Mouse (Mus musculus) cerebellum, adult 18-20 months (tissue): ENCODE results near the gene Ptafr.
"Not testable (repeated sequence)": the region's sequence is repeated elsewhere in the genome, so short reads cannot be mapped to it uniquely, and the experiment has no call there.

Experiments used
- DNase-seq, 2 experiments: peaks; one replicate each; pipeline ENCODE4 v3.0.0; 2021

Ptafr gene

GRCm38 (mm10) chr4:132563261-132563660 lies 606 bp upstream of the Ptafr start:
- no peak for DNase-seq

GRCm38 (mm10) chr4:132565089-132565747 lies 1.4 kb downstream of the Ptafr start:
- no peak for DNase-seq

- DNase-seq = no peak
Observed at GRCm38 (mm10) chr4:132567361-132567779, 3.5 kb downstream of the Ptafr start.

GRCm38 (mm10) chr4:132569115-132569514 lies 5.2 kb downstream of the Ptafr start:
- DNase-seq = no peak

- DNase-seq = no peak
Observed at GRCm38 (mm10) chr4:132571190-132571589, 7.3 kb downstream of the Ptafr start.

GRCm38 (mm10) chr4:132573327-132573726 lies 9.5 kb downstream of the Ptafr start:
- no peak for DNase-seq

GRCm38 (mm10) chr4:132574809-132575347 lies 11.0 kb downstream of the Ptafr start:
- DNase-seq = no peak

- DNase-seq = no peak
Observed at GRCm38 (mm10) chr4:132583781-132584180, 19.9 kb downstream of the Ptafr start.

GRCm38 (mm10) chr4:132584975-132585374 lies 21.1 kb downstream of the Ptafr start:
- DNase-seq = no peak

GRCm38 (mm10) chr4:132586282-132586681 lies 22.4 kb downstream of the Ptafr start:
- DNase-seq = no peak

- DNase-seq = no peak
Observed at GRCm38 (mm10) chr4:132588512-132588911, 24.6 kb downstream of the Ptafr start.

GRCm38 (mm10) chr4:132590642-132591041 lies 26.8 kb downstream of the Ptafr start:
- DNase-seq = no peak

- no peak for DNase-seq
Observed at GRCm38 (mm10) chr4:132592958-132593357, 29.1 kb downstream of the Ptafr start.

- no peak for DNase-seq
Observed at GRCm38 (mm10) chr4:132594191-132594590, 30.3 kb downstream of the Ptafr start.

GRCm38 (mm10) chr4:132598861-132599260 lies 35.0 kb downstream of the Ptafr start:
- DNase-seq = no peak

GRCm38 (mm10) chr4:132599764-132600163 lies 35.9 kb downstream of the Ptafr start:
- DNase-seq = no peak

GRCm38 (mm10) chr4:132600465-132600864 lies 36.6 kb downstream of the Ptafr start:
- DNase-seq = no peak

GRCm38 (mm10) chr4:132601242-132601641 lies 37.4 kb downstream of the Ptafr start:
- not testable (repeated sequence) for DNase-seq

GRCm38 (mm10) chr4:132603468-132603867 lies 39.6 kb downstream of the Ptafr start:
- no peak for DNase-seq

GRCm38 (mm10) chr4:132605816-132606215 lies 41.9 kb downstream of the Ptafr start:
- DNase-seq = no peak

- no peak for DNase-seq
Observed at GRCm38 (mm10) chr4:132608147-132608546, 44.3 kb downstream of the Ptafr start.

GRCm38 (mm10) chr4:132610301-132610984 lies 46.6 kb downstream of the Ptafr start:
- DNase-seq = no peak

- no peak for DNase-seq
Observed at GRCm38 (mm10) chr4:132611320-132611719, 47.5 kb downstream of the Ptafr start.

GRCm38 (mm10) chr4:132617873-132618272 lies 54.0 kb downstream of the Ptafr start:
- DNase-seq = no peak
